In the genomic region with DNA sequence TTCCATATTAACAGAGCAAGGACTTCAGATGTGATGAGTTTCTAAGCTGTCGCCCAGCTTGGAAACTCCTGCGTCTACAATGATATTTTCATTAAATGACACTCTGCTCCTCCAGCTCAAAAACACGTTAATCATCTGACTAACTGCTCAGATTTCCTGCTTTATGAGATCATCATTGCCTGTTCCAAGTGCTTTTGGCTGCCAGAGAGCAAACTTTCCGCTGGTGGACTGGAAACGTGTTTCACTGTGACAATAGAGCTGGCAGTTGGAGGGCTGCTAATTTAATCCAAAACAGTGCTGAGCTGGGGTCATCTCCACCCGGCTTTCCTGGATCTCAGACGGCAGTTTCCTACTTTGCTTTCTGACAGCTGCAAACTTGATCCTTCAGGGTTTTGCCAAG, we compare ENCODE assay signal across 9 mouse cellular contexts. TPM values are rescaled to one million over a fixed set of nuclear protein-coding genes. Genes with fewer than 3 reads are reported as not detected.
DNase-seq lines count a peak whose midpoint lies in the region; ATAC-seq and TF ChIP-seq lines count a peak whose summit lies in the region.
"Had no signal": no experiment of that assay in that cellular context is flagged by ENCODE, and none has a peak within 500 bp of the region (broad histone marks: within the 10 kb centered on the region; RNA-seq: fewer than 3 reads in every experiment).

No protein-coding gene starts in this region.

- peak overlapping the region; percentile 78 for H3K27ac ChIP-seq in limb, embryonic 14.5 days (replicated peaks; ENCODE audit: low read depth, low read length)
- H3K27ac ChIP-seq in small intestine, adult 2 months (ENCODE audit: insufficient read depth, low read depth, low read length) = peak overlapping the region; percentile 89
- H3K27ac ChIP-seq in hindbrain, embryonic 16.5 days (ENCODE audit: low read depth, low read length) = no peak overlapping the region
- H3K27ac ChIP-seq: liver, embryonic 15.5 days had no signal

- H3K4me1 ChIP-seq in limb, embryonic 14.5 days (ENCODE audit: control insufficient read depth, insufficient read depth, low read length) = peaks cover 18% of the 10 kb centered on the region
- H3K4me1 ChIP-seq in small intestine, adult 2 months (ENCODE audit: control insufficient read depth, insufficient read depth, insufficient read length, low read length) = peaks cover 3% of the 10 kb centered on the region; the same call in 1 of the 2 replicates
- peaks cover 3% of the 10 kb centered on the region; the same call in 1 of the 2 replicates for H3K4me1 ChIP-seq in hindbrain, embryonic 16.5 days (ENCODE audit: control insufficient read depth, insufficient read depth, low read depth, low read length)

- H3K4me2 ChIP-seq in limb, embryonic 14.5 days (replicated peaks; ENCODE audit: low read depth, low read length, severe bottlenecking) = no peak overlapping the region
- H3K4me2 ChIP-seq in hindbrain, embryonic 16.5 days (ENCODE audit: low read length) = no peak overlapping the region
- H3K4me2 ChIP-seq: liver, embryonic 15.5 days had no signal

- H3K9ac ChIP-seq in limb, embryonic 14.5 days (ENCODE audit: low read depth, low read length, severe bottlenecking) = no peak overlapping the region
- no peak overlapping the region for H3K9ac ChIP-seq in hindbrain, embryonic 16.5 days (ENCODE audit: low read depth, low read length)
- H3K9ac ChIP-seq: liver, embryonic 15.5 days had no signal

- no peak for TF ChIP-seq CTCF in small intestine, adult 2 months (IDR thresholded peaks at IDR 0.05; ENCODE audit: extremely low read depth, insufficient read length, insufficient replicate concordance, low read depth, low read length)

- 15% methylated on average over 7 of the region's 7 CpGs for WGBS in limb, embryonic 14.5 days
- 47% methylated on average over 7 of the region's 7 CpGs for WGBS in small intestine, adult 2 months
- WGBS in hindbrain, embryonic 16.5 days = 23% methylated on average over 7 of the region's 7 CpGs

- no peaks in the 10 kb centered on the region for H3K36me3 ChIP-seq in limb, embryonic 14.5 days (ENCODE audit: control insufficient read depth, insufficient read depth, low read length)
- no peaks in the 10 kb centered on the region for H3K36me3 ChIP-seq in small intestine, adult 2 months (ENCODE audit: control insufficient read depth, insufficient read depth, low read length)
- no peaks in the 10 kb centered on the region for H3K36me3 ChIP-seq in hindbrain, embryonic 16.5 days (ENCODE audit: control insufficient read depth, insufficient read depth, low read length)
- H3K36me3 ChIP-seq: liver, embryonic 15.5 days had no signal

- H3K9me3 ChIP-seq in limb, embryonic 14.5 days (ENCODE audit: control insufficient read depth, low read length) = no peaks in the 10 kb centered on the region
- H3K9me3 ChIP-seq in hindbrain, embryonic 16.5 days (ENCODE audit: control insufficient read depth, low read length) = no peaks in the 10 kb centered on the region
- H3K9me3 ChIP-seq: liver, embryonic 15.5 days had no signal

- ATAC-seq in inflammation-experienced regulatory T-cells, adult 6 months = peak; percentile 19
- peak; percentile 27; the same call in 1 of the 2 replicates for ATAC-seq in limb, embryonic 14.5 days (ENCODE audit: low FRiP score, low read depth)
- no peak for ATAC-seq in hindbrain, embryonic 16.5 days

- no peaks in the 10 kb centered on the region for H3K27me3 ChIP-seq in limb, embryonic 14.5 days (ENCODE audit: control insufficient read depth, insufficient read depth, low read length)
- no peaks in the 10 kb centered on the region for H3K27me3 ChIP-seq in small intestine, adult 2 months (ENCODE audit: control insufficient read depth, insufficient read depth, low read length)
- H3K27me3 ChIP-seq in hindbrain, embryonic 16.5 days (replicated peaks; ENCODE audit: control insufficient read depth, insufficient read depth, low read length) = no peaks in the 10 kb centered on the region
- H3K27me3 ChIP-seq: liver, embryonic 15.5 days had no signal

- TF ChIP-seq POLR2A in limb, embryonic 14.5 days (IDR thresholded peaks at IDR 0.05; ENCODE audit: borderline replicate concordance, extremely low read depth, insufficient read depth, insufficient read length) = no peak
- TF ChIP-seq POLR2A in small intestine, adult 2 months (IDR thresholded peaks at IDR 0.05; ENCODE audit: low read depth, low read length) = no peak

- peak; percentile 15 for DNase-seq in urinary bladder, postnatal 10 days (ENCODE audit: low spot score)
- DNase-seq in urinary bladder, adult 2 months (ENCODE audit: low spot score) = no peak
- DNase-seq in gastrocnemius, adult 18-20 months (ENCODE audit: low spot score) = peak; percentile 92
- DNase-seq in limb, embryonic 14.5 days (ENCODE audit: low spot score) = peak; percentile 83
- no peak for DNase-seq in cerebellum, postnatal 4 days (ENCODE audit: low spot score in 2 of 2)

- H3K4me3 ChIP-seq in limb, embryonic 14.5 days (replicated peaks; ENCODE audit: low read length) = no peak overlapping the region
- no peak overlapping the region for H3K4me3 ChIP-seq in small intestine, adult 2 months (ENCODE audit: low read depth, low read length)
- H3K4me3 ChIP-seq in hindbrain, embryonic 16.5 days (ENCODE audit: low read length) = no peak overlapping the region
- H3K4me3 ChIP-seq: liver, embryonic 15.5 days had no signal

RNA-seq across cellular contexts. Expression of a gene that starts 21.5 kb away (rescaled TPM):
- 0.10 TPM in 1 of 2 replicates, not detected in the other for polyA plus RNA-seq in urinary bladder, adult 2 months (2012; rRNA removed)
- not detected for total RNA-seq in gastrocnemius, adult 18-20 months (2021)
- polyA plus RNA-seq in inflammation-experienced regulatory T-cells, adult 6 months (2017; shearing (Covaris generic)) = 1 to 10 TPM; 1.4 to 6.8 (median 2.4) TPM
- 1.9 and 2.8 TPM in 2 replicates for polyA plus RNA-seq in limb, embryonic 14.5 days (2012; rRNA removed)
- polyA plus RNA-seq in limb, embryonic 14.5 days (2014; fragmentation: Nextera tagmentation; extraction: Ambion mirVana) = 1.3 and 1.7 TPM in 2 replicates
- not detected in 2 replicates for polyA plus RNA-seq in small intestine, adult 2 months (2012; rRNA removed)
- not detected in 2 replicates for polyA plus RNA-seq in hindbrain, embryonic 16.5 days (2015; fragmentation: Nextera tagmentation; extraction: Ambion mirVana)

Comparison
In these comparisons a context has a peak if more than half of its experiments do, and no peak if none do; other contexts are left out.
1. DNase-seq: peak in urinary bladder, postnatal 10 days (single experiment), gastrocnemius, adult 18-20 months (single experiment) and limb, embryonic 14.5 days (single experiment); none in urinary bladder, adult 2 months (single experiment) and cerebellum, postnatal 4 days (0 of 2).